Mouse (Mus musculus) skeletal muscle tissue, adult 2 months (tissue): ENCODE data around the gene Dlgap3.

ENCODE experiments used
- DNase-seq: peaks from one replicate; pipeline ENCODE4 v3.0.0-alpha.2; 2012; ENCODE audit warnings: low read depth, low spot score

Gene Dlgap3

GRCm38 (mm10) chr4:127168914-127169345 is at the start of gene Dlgap3:
Dlgap3 (plus strand) TSS chr4:127169204.
- DNase-seq = no peak

DNA sequence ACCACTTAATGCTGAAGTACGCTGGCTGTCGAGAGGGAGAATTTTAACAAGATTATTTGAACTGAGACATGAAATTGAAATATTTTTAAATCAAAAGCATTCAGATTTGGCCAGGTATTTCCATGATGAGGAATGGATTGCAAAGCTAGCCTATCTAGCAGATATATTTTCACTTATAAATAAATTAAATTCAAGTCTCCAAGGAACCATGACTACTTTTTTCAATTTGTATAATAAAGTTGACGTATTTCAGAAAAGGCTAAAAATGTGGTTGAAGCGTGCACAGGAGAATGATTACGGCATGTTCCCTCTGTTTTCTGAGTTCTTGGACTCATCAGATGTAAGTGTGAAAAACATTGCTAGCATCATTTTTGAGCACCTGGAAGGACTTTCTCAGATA is 45.6 kb upstream of the Dlgap3 start, which contains the start of gene Tmem35b:
TSS of gene Tmem35b (plus strand) at position 301 of the 400 bp plus-strand sequence.
- no peak for DNase-seq

DNA sequence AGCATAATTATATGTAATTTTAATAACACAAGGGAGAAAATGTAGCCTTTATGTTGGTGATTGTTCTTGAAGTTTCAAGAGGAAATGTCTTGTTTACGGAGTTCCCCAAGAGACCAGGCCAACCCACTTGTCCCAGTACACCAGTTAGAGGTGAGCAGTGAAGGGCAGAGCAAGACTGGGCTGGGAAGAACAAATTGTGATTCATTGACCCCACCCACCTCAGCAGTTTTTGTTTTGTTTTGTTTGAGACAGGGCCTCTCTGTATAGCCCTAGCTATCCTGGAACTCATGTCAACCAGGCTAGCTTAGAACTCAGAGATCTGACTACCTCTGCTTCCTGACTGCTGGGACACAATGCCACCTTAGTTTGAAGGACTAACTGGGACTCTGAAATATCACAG is 44.7 kb upstream of the Dlgap3 start:
- DNase-seq = no peak

GRCm38 (mm10) chr4:127125834-127126463 is 43.1 kb upstream of the Dlgap3 start:
- DNase-seq = peak; percentile 68

- no peak for DNase-seq
Measured at GRCm38 (mm10) chr4:127134687-127135086, 34.3 kb upstream of the Dlgap3 start.

DNA sequence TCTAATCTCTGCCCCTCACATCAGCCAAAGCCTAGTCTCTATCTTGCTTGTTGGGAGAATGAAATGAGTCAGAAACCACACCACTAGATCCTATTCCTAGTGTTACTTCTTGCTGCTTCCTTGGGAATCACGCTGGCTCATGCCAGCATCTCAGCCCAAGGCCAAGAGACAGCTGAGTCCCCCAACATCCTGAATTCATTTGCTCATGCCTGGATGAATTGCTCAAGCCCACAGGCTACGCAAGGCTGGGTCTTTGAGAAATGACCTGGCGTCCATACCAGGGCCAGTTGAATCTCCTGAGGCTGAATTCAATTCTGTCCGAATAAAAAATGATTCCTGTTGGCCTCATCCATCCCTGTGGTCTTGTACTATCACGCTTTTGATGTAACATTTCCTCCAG is 31.4 kb upstream of the Dlgap3 start:
- DNase-seq = no peak

GRCm38 (mm10) chr4:127138486-127138885 is 30.5 kb upstream of the Dlgap3 start:
- no peak for DNase-seq

DNA sequence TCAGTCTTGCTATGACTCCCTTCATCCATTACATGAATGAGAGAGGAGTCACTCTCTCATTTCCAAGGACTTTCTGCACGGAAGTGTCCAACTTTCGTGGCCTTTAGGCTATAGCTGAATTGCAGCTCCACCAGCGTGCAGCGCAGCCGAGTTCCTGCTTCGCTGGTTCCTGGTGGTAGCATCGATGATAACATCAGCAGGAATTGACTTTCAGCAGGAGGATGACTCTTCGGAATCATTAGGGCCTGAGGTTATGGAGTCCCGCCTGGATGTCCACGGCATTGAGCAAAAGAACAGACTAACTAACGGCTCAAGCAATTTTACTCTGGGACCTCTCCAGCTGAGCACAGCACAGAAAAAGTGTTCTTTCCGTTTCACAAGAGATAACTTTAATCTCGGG is 19.0 kb upstream of the Dlgap3 start:
- DNase-seq = no peak

- no peak for DNase-seq
Measured at GRCm38 (mm10) chr4:127153345-127153744, 15.7 kb upstream of the Dlgap3 start.

GRCm38 (mm10) chr4:127155757-127156156 is 13.2 kb upstream of the Dlgap3 start:
- DNase-seq = no peak

- DNase-seq = no peak
Measured at GRCm38 (mm10) chr4:127157746-127158145, 11.3 kb upstream of the Dlgap3 start.

GRCm38 (mm10) chr4:127163926-127164325 is 5.1 kb upstream of the Dlgap3 start:
- DNase-seq = no peak

DNA sequence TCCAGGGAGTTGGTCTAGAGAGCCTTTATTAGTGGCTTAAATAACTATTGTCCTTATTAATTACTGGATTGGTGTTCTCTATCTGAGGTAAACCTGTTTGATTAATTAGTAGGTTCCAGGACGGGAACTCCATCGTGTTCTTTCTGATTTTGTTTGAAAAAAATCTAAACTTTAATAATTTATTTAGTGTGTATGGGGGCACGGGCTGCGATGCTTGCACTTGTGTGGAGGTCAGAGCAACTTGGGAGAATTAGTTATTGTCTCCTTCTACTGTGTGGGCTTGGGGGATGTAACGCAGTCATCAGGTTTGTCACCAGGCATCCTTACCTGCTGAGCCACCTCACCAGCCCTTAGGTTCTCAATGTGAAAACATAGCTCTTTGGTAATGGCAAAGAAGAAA is 1.9 kb upstream of the Dlgap3 start:
- DNase-seq = no peak

GRCm38 (mm10) chr4:127167731-127168130 is 1.3 kb upstream of the Dlgap3 start:
- no peak for DNase-seq

GRCm38 (mm10) chr4:127168211-127168913 is 642 bp upstream of the Dlgap3 start:
- no peak for DNase-seq

DNA sequence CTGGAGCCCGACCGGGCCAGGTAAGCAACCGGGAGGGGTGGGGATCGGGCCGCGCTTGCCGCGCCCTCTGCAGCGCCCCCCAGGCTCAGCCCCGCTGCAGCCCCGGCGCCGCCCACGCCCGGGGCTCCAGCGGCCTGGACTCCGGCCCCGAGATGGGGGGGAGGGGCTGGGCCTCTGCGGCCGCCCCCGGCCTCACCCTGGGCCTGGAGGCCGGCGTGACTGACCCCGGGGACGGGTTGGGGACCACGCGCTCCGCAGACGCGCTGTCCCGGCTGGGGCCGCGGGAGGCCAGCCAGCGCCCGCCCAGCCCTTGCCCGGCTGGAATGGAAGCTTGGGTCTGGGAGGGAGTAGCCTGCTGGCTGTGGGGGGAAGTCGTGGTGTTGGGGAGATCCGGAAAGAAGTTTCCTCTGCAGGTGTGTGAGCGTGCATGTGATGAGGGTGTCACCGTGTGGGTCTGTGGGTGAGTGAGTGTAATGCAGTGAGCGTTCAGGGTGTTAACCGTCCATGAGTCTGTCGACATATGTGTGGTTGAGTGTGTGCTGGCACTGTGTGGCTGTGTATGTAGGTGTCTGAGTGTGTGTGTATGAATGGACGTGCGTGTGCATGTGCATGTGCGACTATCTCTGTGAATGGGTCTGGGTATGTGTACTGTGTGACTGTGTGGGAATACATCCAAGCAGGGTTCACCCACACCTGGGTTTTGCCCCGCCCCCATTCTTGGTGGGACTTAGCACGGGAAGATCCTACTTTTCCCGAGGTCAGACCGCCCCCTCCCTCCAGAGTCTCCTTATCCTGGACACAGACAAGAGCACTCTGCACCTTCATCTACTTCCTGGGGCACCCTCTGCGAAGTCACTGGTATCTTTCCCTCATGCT is 580 bp downstream of the Dlgap3 start:
- DNase-seq = no peak

DNA sequence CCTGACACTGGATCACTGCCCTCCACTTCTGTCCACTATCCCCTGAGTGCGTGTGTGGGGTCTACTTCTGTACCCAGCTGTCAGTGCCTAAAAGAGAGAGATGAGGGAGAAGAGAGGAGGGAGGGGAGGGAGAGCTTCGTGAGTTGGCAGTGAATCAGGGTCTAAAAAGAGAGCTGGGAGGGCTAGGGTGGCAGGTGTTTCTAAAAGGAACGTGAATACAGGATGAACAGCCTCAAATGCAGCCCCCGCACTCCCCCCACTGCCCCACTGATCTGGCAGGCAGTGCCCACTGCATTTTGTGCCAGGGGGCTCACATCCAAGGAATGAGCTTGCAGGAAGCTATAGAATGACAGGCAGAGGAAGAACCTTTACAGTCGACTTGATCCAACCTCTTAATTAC is 1.9 kb downstream of the Dlgap3 start:
- DNase-seq = no peak

- no peak for DNase-seq
Measured at GRCm38 (mm10) chr4:127171341-127171905, 2.4 kb downstream of the Dlgap3 start.

- no peak for DNase-seq
Measured at GRCm38 (mm10) chr4:127172119-127172518, 3.1 kb downstream of the Dlgap3 start.

DNA sequence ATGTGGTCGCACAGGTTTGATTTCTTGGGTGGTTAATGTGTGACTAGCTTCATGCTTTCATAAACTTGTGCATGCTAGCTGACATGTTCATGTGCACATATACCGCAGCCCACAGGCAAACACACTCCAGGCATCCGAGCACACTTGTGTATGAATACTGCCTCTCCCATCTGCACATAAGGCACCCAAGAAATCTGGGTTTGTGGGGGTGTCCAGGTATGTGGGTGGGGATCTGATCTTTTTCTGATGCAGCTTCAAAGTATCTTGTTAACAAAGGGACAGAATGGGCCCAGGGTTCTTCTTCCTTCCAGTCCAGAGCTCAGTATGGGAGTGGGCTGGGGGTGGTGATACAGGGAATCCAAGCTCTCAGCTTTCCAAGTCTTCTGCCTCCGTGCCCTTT is 3.6 kb downstream of the Dlgap3 start:
- DNase-seq = no peak

DNA sequence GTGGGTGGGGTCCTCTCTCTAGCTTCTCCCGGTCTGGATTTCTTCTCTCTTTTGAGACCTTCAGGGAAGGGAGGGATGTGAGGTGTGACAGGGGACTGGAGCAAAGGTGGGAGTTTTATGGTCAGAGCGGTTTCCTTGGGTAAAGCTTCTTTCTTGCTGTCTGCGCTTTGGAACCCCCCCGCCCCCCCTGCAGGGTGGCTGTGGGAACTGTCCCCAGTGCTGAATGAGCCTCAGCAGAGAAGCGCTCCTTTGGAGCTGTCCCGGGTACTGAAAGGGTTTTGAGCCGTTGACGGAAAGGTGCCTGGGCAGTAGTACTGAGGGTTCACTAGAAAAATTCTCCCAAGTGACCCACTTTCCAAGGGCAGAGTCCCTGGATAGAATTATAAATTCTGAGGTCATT is 4.5 kb downstream of the Dlgap3 start:
- peak; percentile 21 for DNase-seq
